Mouse (Mus musculus): ENCODE data around the gene a. TPM values are rescaled to one million over a fixed set of nuclear protein-coding genes. Genes with fewer than 3 reads are reported as not detected.

a gene
- polyA plus RNA-seq, 1 experiment: not detected

GRCm38 (mm10) chr2:154791661-154792642 lies 750 bp downstream of the a start:
- no peaks in the 10 kb centered on the region for H3K27me3 ChIP-seq (ENCODE audit: control insufficient read depth, insufficient read depth, insufficient read length)
- H3K4me3 ChIP-seq (ENCODE audit: insufficient read depth, poor library complexity, severe bottlenecking): peak overlapping the region; percentile 93
- peaks cover 9% of the 10 kb centered on the region for H3K36me3 ChIP-seq (ENCODE audit: control insufficient read depth, insufficient read depth)
- peaks cover 58% of the 10 kb centered on the region for H3K79me2 ChIP-seq (ENCODE audit: control insufficient read depth, insufficient read depth)
- TF ChIP-seq MYOG (IDR thresholded peaks at IDR 0.05; ENCODE audit: control insufficient read depth, extremely low read depth, insufficient read length) (no peak), MAX (IDR thresholded peaks at IDR 0.05) (no peak), MYOD1 (IDR thresholded peaks at IDR 0.05; ENCODE audit: control insufficient read depth, insufficient read length, low read depth) (no peak), CTCF (IDR thresholded peaks at IDR 0.05; ENCODE audit: control insufficient read depth, insufficient read depth, insufficient read length) (no peak), FOSL1 (IDR thresholded peaks at IDR 0.05; ENCODE audit: insufficient read depth, low read length, poor library complexity, severe bottlenecking) (no peak), USF1 (IDR thresholded peaks at IDR 0.05; ENCODE audit: low read depth) (no peak), CEBPB (IDR thresholded peaks at IDR 0.05; ENCODE audit: low read depth) (no peak)
- H3ac ChIP-seq (ENCODE audit: control insufficient read depth, insufficient read length, low read depth): peak overlapping the region; percentile 90
- peaks cover 56% of the 10 kb centered on the region for H3K79me3 ChIP-seq (ENCODE audit: low read depth)

- Histone ChIP-seq H3K79me3 (ENCODE audit: low read depth) (peaks cover 90% of the 10 kb centered on the region), H3K27me3 (ENCODE audit: control insufficient read depth, insufficient read depth, insufficient read length) (no peaks in the 10 kb centered on the region), H3K4me3 (ENCODE audit: insufficient read depth, poor library complexity, severe bottlenecking) (no peak overlapping the region), H3K36me3 (ENCODE audit: control insufficient read depth, insufficient read depth) (peaks cover 7% of the 10 kb centered on the region), H3K79me2 (ENCODE audit: control insufficient read depth, insufficient read depth) (peaks cover 99% of the 10 kb centered on the region), H3ac (ENCODE audit: control insufficient read depth, insufficient read length, low read depth) (no peak overlapping the region)
- TF ChIP-seq FOSL1 (IDR thresholded peaks at IDR 0.05; ENCODE audit: insufficient read depth, low read length, poor library complexity, severe bottlenecking) (no peak), CEBPB (IDR thresholded peaks at IDR 0.05; ENCODE audit: low read depth) (no peak)
These were observed 12.2 kb downstream of the a start for GRCm38 (mm10) chr2:154803372-154803771.

- no peak overlapping the region for H3ac ChIP-seq (ENCODE audit: control insufficient read depth, insufficient read length, low read depth)
- no peaks in the 10 kb centered on the region for H3K27me3 ChIP-seq (ENCODE audit: control insufficient read depth, insufficient read depth, insufficient read length)
- peaks cover 90% of the 10 kb centered on the region for H3K79me3 ChIP-seq (ENCODE audit: low read depth)
- TF ChIP-seq CTCF (IDR thresholded peaks at IDR 0.05; ENCODE audit: control insufficient read depth, insufficient read depth, insufficient read length): no peak
- no peak for TF ChIP-seq MYOG (IDR thresholded peaks at IDR 0.05; ENCODE audit: control insufficient read depth, extremely low read depth, insufficient read length)
- peaks cover 7% of the 10 kb centered on the region for H3K36me3 ChIP-seq (ENCODE audit: control insufficient read depth, insufficient read depth)
- no peak overlapping the region for H3K4me3 ChIP-seq (ENCODE audit: insufficient read depth, poor library complexity, severe bottlenecking)
- H3K79me2 ChIP-seq (ENCODE audit: control insufficient read depth, insufficient read depth): peaks cover 99% of the 10 kb centered on the region
These were observed 12.6 kb downstream of the a start for GRCm38 (mm10) chr2:154803845-154804244.

GRCm38 (mm10) chr2:154807689-154808088 lies 16.5 kb downstream of the a start:
- TF ChIP-seq CEBPB (IDR thresholded peaks at IDR 0.05; ENCODE audit: low read depth) (no peak), USF1 (IDR thresholded peaks at IDR 0.05; ENCODE audit: low read depth) (no peak), MAX (IDR thresholded peaks at IDR 0.05) (no peak), MYOD1 (IDR thresholded peaks at IDR 0.05; ENCODE audit: control insufficient read depth, insufficient read length, low read depth) (no peak), FOSL1 (IDR thresholded peaks at IDR 0.05; ENCODE audit: insufficient read depth, low read length, poor library complexity, severe bottlenecking) (no peak), CTCF (IDR thresholded peaks at IDR 0.05; ENCODE audit: control insufficient read depth, insufficient read depth, insufficient read length) (no peak), MYOG (IDR thresholded peaks at IDR 0.05; ENCODE audit: control insufficient read depth, extremely low read depth, insufficient read length) (no peak)
- H3K79me2 ChIP-seq (ENCODE audit: control insufficient read depth, insufficient read depth): peaks cover 100% of the 10 kb centered on the region
- H3K4me3 ChIP-seq (ENCODE audit: insufficient read depth, poor library complexity, severe bottlenecking): no peak overlapping the region
- peaks cover 98% of the 10 kb centered on the region for H3K79me3 ChIP-seq (ENCODE audit: low read depth)
- no peaks in the 10 kb centered on the region for H3K27me3 ChIP-seq (ENCODE audit: control insufficient read depth, insufficient read depth, insufficient read length)
- no peak overlapping the region for H3ac ChIP-seq (ENCODE audit: control insufficient read depth, insufficient read length, low read depth)
- H3K36me3 ChIP-seq (ENCODE audit: control insufficient read depth, insufficient read depth): peaks cover 13% of the 10 kb centered on the region

GRCm38 (mm10) chr2:154809107-154809762 lies 18.0 kb downstream of the a start:
- H3K79me2 ChIP-seq (ENCODE audit: control insufficient read depth, insufficient read depth): peaks cover 100% of the 10 kb centered on the region
- no peak for TF ChIP-seq MYOD1 (IDR thresholded peaks at IDR 0.05; ENCODE audit: control insufficient read depth, insufficient read length, low read depth)
- TF ChIP-seq MYOG (IDR thresholded peaks at IDR 0.05; ENCODE audit: control insufficient read depth, extremely low read depth, insufficient read length): no peak
- TF ChIP-seq USF1 (IDR thresholded peaks at IDR 0.05; ENCODE audit: low read depth): no peak
- no peak for TF ChIP-seq MAX (IDR thresholded peaks at IDR 0.05)
- no peak for TF ChIP-seq CTCF (IDR thresholded peaks at IDR 0.05; ENCODE audit: control insufficient read depth, insufficient read depth, insufficient read length)
- TF ChIP-seq FOSL1 (IDR thresholded peaks at IDR 0.05; ENCODE audit: insufficient read depth, low read length, poor library complexity, severe bottlenecking): no peak
- no peak for TF ChIP-seq CEBPB (IDR thresholded peaks at IDR 0.05; ENCODE audit: low read depth)
- H3K27me3 ChIP-seq (ENCODE audit: control insufficient read depth, insufficient read depth, insufficient read length): no peaks in the 10 kb centered on the region
- H3K79me3 ChIP-seq (ENCODE audit: low read depth): peaks cover 99% of the 10 kb centered on the region
- H3ac ChIP-seq (ENCODE audit: control insufficient read depth, insufficient read length, low read depth): no peak overlapping the region
- H3K36me3 ChIP-seq (ENCODE audit: control insufficient read depth, insufficient read depth): peaks cover 13% of the 10 kb centered on the region
- no peak overlapping the region for H3K4me3 ChIP-seq (ENCODE audit: insufficient read depth, poor library complexity, severe bottlenecking)
